Mouse (Mus musculus): Measurements from ENCODE around the gene Atp1a2. TPM values are rescaled to one million over a fixed set of nuclear protein-coding genes. Genes with fewer than 3 reads are reported as not detected.

Gene Atp1a2
- total RNA-seq, 1 experiment, result 0.31 TPM

DNA sequence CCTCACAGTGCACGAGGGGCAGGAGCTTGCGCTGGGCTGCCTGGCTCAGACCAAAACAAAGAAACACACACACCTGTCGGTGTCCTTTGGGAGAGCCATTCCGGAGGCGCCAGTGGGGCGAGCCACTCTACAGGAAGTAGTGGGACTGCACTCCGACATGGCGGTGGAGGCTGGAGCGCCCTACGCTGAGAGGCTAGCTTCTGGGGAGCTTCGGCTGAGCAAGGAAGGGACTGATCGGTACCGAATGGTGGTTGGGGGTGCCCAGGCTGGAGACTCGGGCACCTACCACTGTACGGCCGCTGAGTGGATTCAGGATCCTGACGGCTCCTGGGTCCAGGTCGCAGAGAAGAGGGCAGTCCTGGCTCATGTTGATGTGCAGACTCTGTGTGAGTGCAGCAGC, 19.6 kb upstream of the Atp1a2 start:
- in situ Hi-C loops (cut with MboI; ENCODE audit: low sequenced_read_pairs in 2 of 2, unreplicated experiment in 2 of 2), result loop anchor here in 1 of 2 experiments (10.0 kb wide), 1 partner anchor 173 kb away; the partner anchor contains the start of gene Dcaf8
- Histone ChIP-seq H3K4me3 (ENCODE audit: insufficient read depth in 1 of 2, low read depth in 1 of 2, low read length in 2 of 2, poor library complexity in 1 of 2, severe bottlenecking in 1 of 2) (peak overlapping the region; percentile 42 to 45), H3K4me1 (ENCODE audit: control insufficient read depth in 2 of 2, insufficient read depth in 2 of 2, low read length in 2 of 2, poor library complexity in 1 of 2) (peaks cover 1 to 23% of the 10 kb centered on the region in 2 experiments; a peak in 2 of 4 replicates), H3K9ac (ENCODE audit: insufficient read depth, low read depth, low read length, poor library complexity, severe bottlenecking) (peak overlapping the region; percentile 49), H3K9me3 (ENCODE audit: control insufficient read depth, insufficient read depth, low read depth, low read length) (no peaks in the 10 kb centered on the region), H3K27ac (ENCODE audit: insufficient read depth, low read depth, low read length, poor library complexity, severe bottlenecking) (no peak overlapping the region), H3K36me3 (ENCODE audit: control insufficient read depth, insufficient read depth, low read length, poor library complexity, severe bottlenecking) (peaks cover 4% of the 10 kb centered on the region; the same call in 1 of the 2 replicates)
- TF ChIP-seq CHD2 (IDR thresholded peaks at IDR 0.05; ENCODE audit: low read depth, low read length) (no peak), MAFK (IDR thresholded peaks at IDR 0.05; ENCODE audit: insufficient read depth, low read depth, low read length) (no peak), ZNF384 (IDR thresholded peaks at IDR 0.05; ENCODE audit: low read depth, low read length) (no peak)
- no peak for DNase-seq (ENCODE audit: low read depth, low spot score)

DNA sequence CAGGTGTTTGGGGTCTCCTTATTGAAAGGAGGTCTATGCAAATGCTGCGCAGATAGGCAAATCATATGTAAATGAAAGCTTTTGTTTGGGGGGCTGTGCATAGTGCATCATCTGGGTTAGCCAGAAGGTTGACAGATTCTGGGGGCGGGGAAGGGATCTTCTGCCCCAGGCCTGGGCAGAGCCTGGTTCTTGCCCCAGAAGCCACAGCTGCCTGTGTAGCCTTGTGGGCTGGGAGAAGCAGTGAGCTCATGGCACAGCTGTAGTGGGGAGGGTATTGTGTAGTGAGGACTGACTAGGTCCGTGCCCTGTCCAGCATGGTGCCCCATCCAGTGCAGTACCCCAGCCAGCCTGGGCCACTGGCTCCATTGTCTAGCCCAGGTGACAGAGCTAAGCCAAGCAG, 17.0 kb upstream of the Atp1a2 start:
- Histone ChIP-seq H3K9me3 (ENCODE audit: control insufficient read depth, insufficient read depth, low read depth, low read length) (no peaks in the 10 kb centered on the region), H3K4me1 (ENCODE audit: control insufficient read depth in 2 of 2, insufficient read depth in 2 of 2, low read length in 2 of 2, poor library complexity in 1 of 2) (peaks cover 1 to 32% of the 10 kb centered on the region in 2 experiments; a peak in 2 of 4 replicates), H3K36me3 (ENCODE audit: control insufficient read depth, insufficient read depth, low read length, poor library complexity, severe bottlenecking) (peaks cover 4% of the 10 kb centered on the region; the same call in 1 of the 2 replicates), H3K4me3 (ENCODE audit: insufficient read depth in 1 of 2, low read depth in 1 of 2, low read length in 2 of 2, poor library complexity in 1 of 2, severe bottlenecking in 1 of 2) (no peak overlapping the region), H3K27ac (ENCODE audit: insufficient read depth, low read depth, low read length, poor library complexity, severe bottlenecking) (no peak overlapping the region), H3K9ac (ENCODE audit: insufficient read depth, low read depth, low read length, poor library complexity, severe bottlenecking) (no peak overlapping the region)
- in situ Hi-C loops (cut with MboI; ENCODE audit: low sequenced_read_pairs in 2 of 2, unreplicated experiment in 2 of 2), result loop anchor here in 1 of 2 experiments (10.0 kb wide), 1 partner anchor 170 kb away; the partner anchor contains the start of gene Dcaf8
- no peak for TF ChIP-seq MAFK (IDR thresholded peaks at IDR 0.05; ENCODE audit: insufficient read depth, low read depth, low read length)
- TF ChIP-seq HCFC1 (IDR thresholded peaks at IDR 0.05; ENCODE audit: borderline replicate concordance, insufficient read depth, low read length), result no peak
- TF ChIP-seq ZC3H11A (IDR thresholded peaks at IDR 0.05; ENCODE audit: borderline replicate concordance, low read depth, low read length), result no peak
- no peak for TF ChIP-seq CHD2 (IDR thresholded peaks at IDR 0.05; ENCODE audit: low read depth, low read length)
- TF ChIP-seq ZNF384 (IDR thresholded peaks at IDR 0.05; ENCODE audit: low read depth, low read length), result no peak
- no peak for DNase-seq (ENCODE audit: low read depth, low spot score)

- Histone ChIP-seq H3K9ac (ENCODE audit: insufficient read depth, low read depth, low read length, poor library complexity, severe bottlenecking) (no peak overlapping the region), H3K27ac (ENCODE audit: insufficient read depth, low read depth, low read length, poor library complexity, severe bottlenecking) (no peak overlapping the region), H3K4me1 (ENCODE audit: control insufficient read depth in 2 of 2, insufficient read depth in 2 of 2, low read length in 2 of 2, poor library complexity in 1 of 2) (peaks cover 1 to 30% of the 10 kb centered on the region in 2 experiments; a peak in 2 of 4 replicates), H3K36me3 (ENCODE audit: control insufficient read depth, insufficient read depth, low read length, poor library complexity, severe bottlenecking) (peaks cover 4% of the 10 kb centered on the region; the same call in 1 of the 2 replicates), H3K4me3 (ENCODE audit: insufficient read depth in 1 of 2, low read depth in 1 of 2, low read length in 2 of 2, poor library complexity in 1 of 2, severe bottlenecking in 1 of 2) (no peak overlapping the region), H3K9me3 (ENCODE audit: control insufficient read depth, insufficient read depth, low read depth, low read length) (no peaks in the 10 kb centered on the region)
- DNase-seq (ENCODE audit: low read depth, low spot score), result no peak
- TF ChIP-seq HCFC1 (IDR thresholded peaks at IDR 0.05; ENCODE audit: borderline replicate concordance, insufficient read depth, low read length), result no peak
- no peak for TF ChIP-seq ZNF384 (IDR thresholded peaks at IDR 0.05; ENCODE audit: low read depth, low read length)
- TF ChIP-seq ZC3H11A (IDR thresholded peaks at IDR 0.05; ENCODE audit: borderline replicate concordance, low read depth, low read length), result no peak
- in situ Hi-C loops (cut with MboI; ENCODE audit: low sequenced_read_pairs in 2 of 2, unreplicated experiment in 2 of 2), result loop anchor here in 1 of 2 experiments (10.0 kb wide), 1 partner anchor 169 kb away; the partner anchor contains the start of gene Dcaf8
Measured at GRCm38 (mm10) chr1:172313613-172314411, 15.9 kb upstream of the Atp1a2 start.

DNA sequence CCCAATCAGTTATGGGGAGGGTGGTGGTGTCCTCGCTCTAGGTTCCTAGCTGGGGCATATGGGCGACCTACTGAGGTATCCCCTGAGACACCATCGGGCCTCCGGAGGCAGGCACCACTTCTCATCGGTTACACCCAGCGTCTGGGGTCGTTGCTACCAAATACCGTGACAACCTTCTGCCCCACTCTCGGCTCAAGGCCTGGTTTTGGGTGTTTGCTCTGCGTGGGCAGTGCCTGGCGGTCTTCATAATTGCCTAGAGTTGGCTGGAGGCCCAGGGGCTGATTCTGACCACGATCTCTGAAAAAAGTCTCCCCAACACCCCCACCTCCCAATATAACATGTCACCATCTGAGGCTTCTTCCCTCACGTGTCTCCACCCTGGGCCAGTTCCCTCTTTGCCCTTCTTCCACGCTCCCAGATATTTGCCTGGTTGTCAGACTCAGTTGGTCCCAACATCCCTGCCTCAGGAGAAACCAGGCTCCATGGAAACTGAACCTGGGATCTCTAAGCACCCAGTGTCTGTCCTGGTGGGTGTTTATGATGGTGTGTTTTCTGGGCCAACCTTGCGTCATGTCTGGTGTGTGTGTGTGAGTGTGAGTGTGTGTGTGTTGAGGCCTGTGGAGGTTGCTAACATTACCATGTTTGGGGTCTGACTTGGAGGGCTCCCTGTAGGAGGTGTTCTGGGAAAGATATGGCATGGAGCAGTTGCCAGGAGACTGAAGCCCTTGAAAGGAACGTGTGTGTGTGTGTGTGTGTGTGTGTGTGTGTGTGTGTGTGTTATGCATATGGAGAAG, 15.1 kb upstream of the Atp1a2 start:
- H3K4me1 ChIP-seq (ENCODE audit: control insufficient read depth in 2 of 2, insufficient read depth in 2 of 2, low read length in 2 of 2, poor library complexity in 1 of 2), result peaks cover under 1 to 22% of the 10 kb centered on the region in 2 experiments; a peak in 2 of 4 replicates
- in situ Hi-C loops (cut with MboI; ENCODE audit: low sequenced_read_pairs in 2 of 2, unreplicated experiment in 2 of 2), result loop anchor here in 1 of 2 experiments (10.0 kb wide), 1 partner anchor 168 kb away; the partner anchor contains the start of gene Dcaf8
- H3K9ac ChIP-seq (ENCODE audit: insufficient read depth, low read depth, low read length, poor library complexity, severe bottlenecking), result peak overlapping the region; percentile 77
- H3K9me3 ChIP-seq (ENCODE audit: control insufficient read depth, insufficient read depth, low read depth, low read length), result no peaks in the 10 kb centered on the region
- H3K4me3 ChIP-seq (ENCODE audit: insufficient read depth in 1 of 2, low read depth in 1 of 2, low read length in 2 of 2, poor library complexity in 1 of 2, severe bottlenecking in 1 of 2), result peak overlapping the region; percentile 72 to 84
- DNase-seq (ENCODE audit: low read depth, low spot score), result no peak
- H3K36me3 ChIP-seq (ENCODE audit: control insufficient read depth, insufficient read depth, low read length, poor library complexity, severe bottlenecking), result peaks cover 4% of the 10 kb centered on the region; the same call in 1 of the 2 replicates
- no peak overlapping the region for H3K27ac ChIP-seq (ENCODE audit: insufficient read depth, low read depth, low read length, poor library complexity, severe bottlenecking)
- TF ChIP-seq MAFK (IDR thresholded peaks at IDR 0.05; ENCODE audit: insufficient read depth, low read depth, low read length) (no peak), ZNF384 (IDR thresholded peaks at IDR 0.05; ENCODE audit: low read depth, low read length) (no peak), ZC3H11A (IDR thresholded peaks at IDR 0.05; ENCODE audit: borderline replicate concordance, low read depth, low read length) (no peak), HCFC1 (IDR thresholded peaks at IDR 0.05; ENCODE audit: borderline replicate concordance, insufficient read depth, low read length) (no peak), CHD2 (IDR thresholded peaks at IDR 0.05; ENCODE audit: low read depth, low read length) (no peak)

Data from ES-E14 (cell line).